Mouse (Mus musculus): ENCODE results near the gene Pced1b. TPM values are rescaled to one million over a fixed set of nuclear protein-coding genes. Genes with fewer than 3 reads are reported as not detected.

Pced1b gene
- polyA plus RNA-seq, 1 experiment from 2014 or later, result 3.6 TPM

- no peak overlapping the region for H3K27ac ChIP-seq (replicated peaks; ENCODE audit: low read depth, low read length)
- H3K4me3 ChIP-seq (ENCODE audit: low read depth, low read length), result no peak overlapping the region
- H3K4me1 ChIP-seq (ENCODE audit: control insufficient read depth, insufficient read depth, low read length), result no peaks in the 10 kb centered on the region
- H3K9me3 ChIP-seq (ENCODE audit: control insufficient read depth, low read length), result no peaks in the 10 kb centered on the region
- H3K36me3 ChIP-seq (ENCODE audit: control insufficient read depth, insufficient read depth, low read length), result no peaks in the 10 kb centered on the region
- H3K27me3 ChIP-seq (replicated peaks; ENCODE audit: control insufficient read depth, insufficient read depth, low read length), result no peaks in the 10 kb centered on the region
- no peak overlapping the region for H3K9ac ChIP-seq (ENCODE audit: low read depth, low read length)
- no peak overlapping the region for H3K4me2 ChIP-seq (ENCODE audit: low read depth, low read length)
- DNase-seq (ENCODE audit: low spot score) (no peak), ATAC-seq (ENCODE audit: low read depth) (no peak)
- 94% methylated on average over 2 of the region's 2 CpGs for WGBS
Observed at GRCm38 (mm10) chr15:97420292-97420691, 173.4 kb downstream of the Pced1b start.

GRCm38 (mm10) chr15:97421533-97421932 lies 174.6 kb downstream of the Pced1b start:
- ATAC-seq (ENCODE audit: low read depth) (no peak), DNase-seq (ENCODE audit: low spot score) (no peak)
- H3K9ac ChIP-seq (ENCODE audit: low read depth, low read length), result no peak overlapping the region
- H3K4me3 ChIP-seq (ENCODE audit: low read depth, low read length), result no peak overlapping the region
- no peaks in the 10 kb centered on the region for H3K9me3 ChIP-seq (ENCODE audit: control insufficient read depth, low read length)
- H3K4me2 ChIP-seq (ENCODE audit: low read depth, low read length), result no peak overlapping the region
- no peaks in the 10 kb centered on the region for H3K4me1 ChIP-seq (ENCODE audit: control insufficient read depth, insufficient read depth, low read length)
- no peak overlapping the region for H3K27ac ChIP-seq (replicated peaks; ENCODE audit: low read depth, low read length)
- no peaks in the 10 kb centered on the region for H3K27me3 ChIP-seq (replicated peaks; ENCODE audit: control insufficient read depth, insufficient read depth, low read length)
- WGBS, result 50% methylated on average over 3 of the region's 3 CpGs
- H3K36me3 ChIP-seq (ENCODE audit: control insufficient read depth, insufficient read depth, low read length), result no peaks in the 10 kb centered on the region

DNA sequence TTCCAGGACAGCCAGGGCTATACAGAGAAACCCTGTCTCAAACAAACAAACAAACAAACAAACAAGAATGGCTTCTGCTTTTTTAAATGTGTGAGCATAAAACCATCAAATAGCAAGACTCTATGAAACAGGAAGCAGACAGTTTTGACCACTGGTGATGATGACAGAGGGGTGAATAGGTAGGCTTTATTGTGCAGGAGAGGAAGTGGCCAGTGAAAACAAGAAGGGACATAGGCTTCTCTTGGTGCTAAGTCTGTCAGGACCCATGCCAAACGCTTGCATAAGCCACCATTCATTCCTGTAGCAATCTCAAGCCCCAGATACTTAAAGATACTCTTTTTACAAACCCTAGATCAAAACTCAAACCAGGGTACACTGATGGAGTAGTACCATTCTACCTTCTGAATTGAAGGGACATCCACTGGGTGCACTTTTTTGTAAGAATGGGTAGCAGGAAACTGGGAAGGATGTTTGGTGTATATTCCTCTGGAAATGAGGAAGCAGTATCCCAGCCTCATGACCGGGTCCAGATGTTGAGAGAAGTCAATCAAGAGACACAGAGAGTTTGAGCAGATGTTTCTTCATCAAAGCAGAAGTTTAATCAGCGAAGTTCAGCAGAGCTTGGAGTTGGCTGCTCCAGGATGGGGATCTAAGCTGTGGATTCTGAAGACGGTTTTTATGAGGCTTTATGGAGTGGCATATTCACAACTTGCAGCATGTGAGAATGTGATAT lies 175.5 kb downstream of the Pced1b start:
- H3K27me3 ChIP-seq (replicated peaks; ENCODE audit: control insufficient read depth, insufficient read depth, low read length), result no peaks in the 10 kb centered on the region
- ATAC-seq (ENCODE audit: low read depth), result no peak
- no peak overlapping the region for H3K27ac ChIP-seq (replicated peaks; ENCODE audit: low read depth, low read length)
- 74% methylated on average over 4 of the region's 4 CpGs for WGBS
- H3K9ac ChIP-seq (ENCODE audit: low read depth, low read length), result no peak overlapping the region
- DNase-seq (ENCODE audit: low spot score), result no peak
- H3K4me1 ChIP-seq (ENCODE audit: control insufficient read depth, insufficient read depth, low read length), result no peaks in the 10 kb centered on the region
- H3K4me3 ChIP-seq (ENCODE audit: low read depth, low read length), result no peak overlapping the region
- no peaks in the 10 kb centered on the region for H3K9me3 ChIP-seq (ENCODE audit: control insufficient read depth, low read length)
- H3K4me2 ChIP-seq (ENCODE audit: low read depth, low read length), result no peak overlapping the region
- H3K36me3 ChIP-seq (ENCODE audit: control insufficient read depth, insufficient read depth, low read length), result no peaks in the 10 kb centered on the region

DNA sequence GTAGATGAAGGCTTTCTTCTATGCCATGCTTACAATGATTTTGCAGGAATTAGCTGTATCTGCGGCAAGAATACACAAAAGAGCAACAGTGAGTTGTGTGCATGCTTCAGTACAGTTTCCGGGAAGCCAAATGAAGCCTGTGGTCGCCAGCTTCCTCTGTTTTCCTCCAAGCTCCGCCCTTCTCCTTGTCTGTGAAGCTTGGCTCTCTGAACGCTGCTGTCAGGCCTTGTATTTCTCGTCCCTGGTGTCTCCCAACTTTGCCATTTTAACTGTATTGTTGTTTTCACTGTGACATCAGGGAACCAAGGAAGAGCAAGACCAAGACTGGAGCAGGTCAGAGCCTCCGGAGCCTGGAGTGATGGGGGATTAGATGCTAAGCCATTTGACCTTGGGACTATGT lies 177.5 kb downstream of the Pced1b start:
- no peak for ATAC-seq (ENCODE audit: low read depth)
- Histone ChIP-seq H3K4me3 (ENCODE audit: low read depth, low read length) (no peak overlapping the region), H3K27ac (replicated peaks; ENCODE audit: low read depth, low read length) (no peak overlapping the region), H3K27me3 (replicated peaks; ENCODE audit: control insufficient read depth, insufficient read depth, low read length) (no peaks in the 10 kb centered on the region), H3K36me3 (ENCODE audit: control insufficient read depth, insufficient read depth, low read length) (no peaks in the 10 kb centered on the region), H3K4me2 (ENCODE audit: low read depth, low read length) (no peak overlapping the region), H3K9me3 (ENCODE audit: control insufficient read depth, low read length) (no peaks in the 10 kb centered on the region), H3K4me1 (ENCODE audit: control insufficient read depth, insufficient read depth, low read length) (no peaks in the 10 kb centered on the region), H3K9ac (ENCODE audit: low read depth, low read length) (no peak overlapping the region)
- DNase-seq (ENCODE audit: low spot score), result no peak
- 58% methylated on average over 7 of the region's 7 CpGs for WGBS

GRCm38 (mm10) chr15:97424961-97425360 lies 178.1 kb downstream of the Pced1b start:
- 84% methylated on average over 3 of the region's 3 CpGs for WGBS
- H3K9ac ChIP-seq (ENCODE audit: low read depth, low read length), result no peak overlapping the region
- H3K9me3 ChIP-seq (ENCODE audit: control insufficient read depth, low read length), result no peaks in the 10 kb centered on the region
- ATAC-seq (ENCODE audit: low read depth) (no peak), DNase-seq (ENCODE audit: low spot score) (no peak)
- no peaks in the 10 kb centered on the region for H3K4me1 ChIP-seq (ENCODE audit: control insufficient read depth, insufficient read depth, low read length)
- H3K27ac ChIP-seq (replicated peaks; ENCODE audit: low read depth, low read length), result no peak overlapping the region
- no peak overlapping the region for H3K4me3 ChIP-seq (ENCODE audit: low read depth, low read length)
- no peaks in the 10 kb centered on the region for H3K36me3 ChIP-seq (ENCODE audit: control insufficient read depth, insufficient read depth, low read length)
- H3K4me2 ChIP-seq (ENCODE audit: low read depth, low read length), result no peak overlapping the region
- no peaks in the 10 kb centered on the region for H3K27me3 ChIP-seq (replicated peaks; ENCODE audit: control insufficient read depth, insufficient read depth, low read length)

GRCm38 (mm10) chr15:97429201-97429900 lies 182.4 kb downstream of the Pced1b start:
- no peak overlapping the region for H3K9ac ChIP-seq (ENCODE audit: low read depth, low read length)
- ATAC-seq (ENCODE audit: low read depth), result no peak
- H3K36me3 ChIP-seq (ENCODE audit: control insufficient read depth, insufficient read depth, low read length), result no peaks in the 10 kb centered on the region
- H3K4me1 ChIP-seq (ENCODE audit: control insufficient read depth, insufficient read depth, low read length), result no peaks in the 10 kb centered on the region
- H3K4me3 ChIP-seq (ENCODE audit: low read depth, low read length), result no peak overlapping the region
- no peak overlapping the region for H3K4me2 ChIP-seq (ENCODE audit: low read depth, low read length)
- H3K9me3 ChIP-seq (ENCODE audit: control insufficient read depth, low read length), result no peaks in the 10 kb centered on the region
- WGBS, result 83% methylated on average over 12 of the region's 12 CpGs
- no peak for DNase-seq (ENCODE audit: low spot score)
- no peak overlapping the region for H3K27ac ChIP-seq (replicated peaks; ENCODE audit: low read depth, low read length)
- no peaks in the 10 kb centered on the region for H3K27me3 ChIP-seq (replicated peaks; ENCODE audit: control insufficient read depth, insufficient read depth, low read length)

DNA sequence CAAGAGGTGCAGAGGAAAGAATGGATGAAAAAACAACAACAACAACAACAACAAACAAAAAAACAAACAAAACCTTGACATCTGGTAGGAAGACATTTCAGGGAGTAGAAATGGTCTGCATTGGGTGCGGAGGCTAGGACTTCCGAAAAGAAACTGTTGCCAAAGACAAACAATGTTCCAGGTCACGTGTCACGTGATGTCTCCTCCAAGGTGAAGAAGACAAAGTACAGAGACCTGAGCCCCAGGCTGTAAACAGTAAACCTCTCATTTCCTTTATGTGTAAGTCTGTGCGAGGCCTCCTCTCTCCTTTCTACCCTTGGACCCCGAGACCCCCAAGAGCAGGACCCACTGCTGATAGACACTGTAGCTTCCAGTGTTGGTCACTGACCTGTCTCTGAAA lies 184.6 kb downstream of the Pced1b start:
- ATAC-seq (ENCODE audit: low read depth), result no peak
- H3K4me1 ChIP-seq (ENCODE audit: control insufficient read depth, insufficient read depth, low read length), result no peaks in the 10 kb centered on the region
- H3K9ac ChIP-seq (ENCODE audit: low read depth, low read length), result no peak overlapping the region
- H3K9me3 ChIP-seq (ENCODE audit: control insufficient read depth, low read length), result no peaks in the 10 kb centered on the region
- no peak for DNase-seq (ENCODE audit: low spot score)
- H3K4me2 ChIP-seq (ENCODE audit: low read depth, low read length), result no peak overlapping the region
- no peak overlapping the region for H3K27ac ChIP-seq (replicated peaks; ENCODE audit: low read depth, low read length)
- WGBS, result 87% methylated on average over 6 of the region's 6 CpGs
- no peaks in the 10 kb centered on the region for H3K36me3 ChIP-seq (ENCODE audit: control insufficient read depth, insufficient read depth, low read length)
- H3K27me3 ChIP-seq (replicated peaks; ENCODE audit: control insufficient read depth, insufficient read depth, low read length), result no peaks in the 10 kb centered on the region
- H3K4me3 ChIP-seq (ENCODE audit: low read depth, low read length), result no peak overlapping the region

DNA sequence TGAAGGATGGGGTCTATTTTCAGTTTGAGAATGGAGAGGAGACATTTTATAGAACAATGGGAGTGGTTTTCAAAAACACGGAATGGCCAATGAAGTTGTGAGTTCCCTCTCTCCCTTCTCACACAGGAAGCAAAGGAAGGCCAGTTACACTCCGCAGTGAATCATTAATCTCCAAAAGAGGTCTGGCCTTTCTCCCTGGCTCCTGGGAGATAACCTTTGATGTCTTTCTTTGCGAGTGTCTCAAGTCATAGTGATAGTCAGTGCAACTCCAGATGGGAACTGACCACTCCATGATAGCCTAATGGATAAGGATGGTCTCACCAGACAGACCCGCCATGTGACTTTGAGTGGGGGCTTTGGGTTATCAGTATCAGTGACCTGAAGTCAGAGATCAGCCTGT lies 185.3 kb downstream of the Pced1b start:
- Histone ChIP-seq H3K9me3 (ENCODE audit: control insufficient read depth, low read length) (no peaks in the 10 kb centered on the region), H3K9ac (ENCODE audit: low read depth, low read length) (no peak overlapping the region), H3K4me3 (ENCODE audit: low read depth, low read length) (no peak overlapping the region), H3K27me3 (replicated peaks; ENCODE audit: control insufficient read depth, insufficient read depth, low read length) (no peaks in the 10 kb centered on the region), H3K4me2 (ENCODE audit: low read depth, low read length) (no peak overlapping the region), H3K27ac (replicated peaks; ENCODE audit: low read depth, low read length) (no peak overlapping the region), H3K36me3 (ENCODE audit: control insufficient read depth, insufficient read depth, low read length) (no peaks in the 10 kb centered on the region), H3K4me1 (ENCODE audit: control insufficient read depth, insufficient read depth, low read length) (no peaks in the 10 kb centered on the region)
- ATAC-seq (ENCODE audit: low read depth) (no peak), DNase-seq (ENCODE audit: low spot score) (no peak)
- 74% methylated on average over 4 of the region's 4 CpGs for WGBS

Data from embryonic facial prominence, embryonic 14.5 days (tissue).